Mouse (Mus musculus) testis, adult 2 months (tissue): Measurements from ENCODE around the gene Nfkbie.

Experiments
- CTCF ChIP-seq: fragments of 200-500 bp; IDR thresholded peaks from 2 replicates; pipeline ENCODE4 v1.5.1; 2012; ENCODE audit warnings: low read depth, mild to moderate bottlenecking, inconsistent platforms, low read length, moderate library complexity; ENCODE audit not compliant: control insufficient read depth, insufficient read depth, insufficient replicate concordance
- POLR2A ChIP-seq: fragments of 200-500 bp; IDR thresholded peaks from 2 replicates; pipeline ENCODE4 v1.6.1; 2012; ENCODE audit warnings: low read depth, mild to moderate bottlenecking, inconsistent platforms, low read length, moderate library complexity; ENCODE audit not compliant: control insufficient read depth

DNA sequence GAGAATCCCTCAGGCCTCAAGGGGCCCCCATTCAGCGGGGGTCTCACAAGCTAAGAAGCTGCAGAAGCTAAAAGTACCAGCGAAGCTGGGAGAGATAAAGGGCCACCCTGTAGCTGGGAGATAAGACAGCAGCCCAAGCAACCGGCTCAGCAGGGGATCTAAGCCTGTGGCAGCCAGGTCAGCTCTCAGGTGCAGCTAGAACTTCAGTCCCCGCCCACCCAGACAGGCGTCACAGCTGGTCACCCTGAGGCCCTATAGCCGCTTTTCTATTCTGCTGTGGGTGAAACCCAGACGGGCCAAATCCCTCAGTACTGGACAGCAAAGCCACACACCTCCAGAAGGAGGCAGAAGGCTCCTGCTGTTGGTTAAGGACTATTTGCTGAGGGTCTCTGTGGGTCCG, 38.0 kb downstream of the Nfkbie start:
- TF ChIP-seq CTCF (no peak), POLR2A (no peak)
